Mouse (Mus musculus) skeletal muscle tissue, adult 2 months (tissue): ENCODE measurements around the gene Skap2.

Experiments
- DNase-seq: peaks from one replicate; pipeline ENCODE4 v3.0.0-alpha.2; 2012; ENCODE audit warnings: low read depth, low spot score

The Skap2 gene

DNA sequence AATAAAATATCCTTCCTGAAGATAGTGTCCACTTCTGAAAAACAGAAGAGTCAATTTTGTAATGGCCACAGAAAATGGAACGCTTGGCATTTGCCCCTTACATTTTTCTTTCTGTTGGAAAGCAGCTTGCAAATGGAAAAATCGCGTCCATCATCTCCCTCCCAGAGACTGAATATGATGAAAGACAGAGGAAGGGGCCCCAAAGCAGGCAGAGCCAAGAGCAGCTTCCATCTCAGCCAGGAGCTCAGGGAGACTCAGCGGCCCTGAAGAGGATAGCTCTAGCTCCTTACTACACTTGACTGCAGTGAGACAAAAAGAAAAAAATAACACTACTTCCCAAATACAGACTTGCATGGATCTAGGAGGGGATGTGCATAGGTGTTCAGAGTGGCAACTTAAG is 122.5 kb downstream of the Skap2 start:
- DNase-seq, result no peak

DNA sequence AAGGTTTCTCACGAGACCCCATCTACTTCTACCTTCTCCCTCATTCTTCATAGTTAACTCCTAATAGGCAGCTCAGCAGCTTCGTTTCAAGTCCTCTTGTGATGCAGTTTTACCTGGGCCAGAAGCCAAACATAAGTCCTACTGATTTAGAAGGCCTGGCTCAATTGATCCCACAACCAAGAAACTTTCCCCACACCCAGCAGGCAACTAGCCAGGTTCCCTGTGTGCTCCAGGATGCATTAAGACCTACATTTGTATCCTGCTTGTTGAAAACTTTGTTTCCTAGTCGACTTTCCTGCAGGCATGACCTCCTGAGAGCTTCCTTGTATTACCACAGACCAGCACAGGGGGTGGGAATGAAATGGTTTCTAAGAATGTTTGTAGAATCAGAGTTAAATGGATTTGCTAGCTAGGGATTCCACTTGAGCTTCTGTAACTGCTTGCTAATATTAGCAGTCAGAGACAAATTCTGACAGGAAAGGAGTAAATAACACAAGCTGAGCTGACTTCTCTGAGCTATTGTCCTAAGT is 125.4 kb downstream of the Skap2 start:
- no peak for DNase-seq

- DNase-seq, result no peak
These were observed 129.5 kb downstream of the Skap2 start for GRCm38 (mm10) chr6:51882880-51883274.

- DNase-seq, result no peak
These were observed 130.0 kb downstream of the Skap2 start for GRCm38 (mm10) chr6:51882266-51882879.

GRCm38 (mm10) chr6:51881181-51881968 is 131.0 kb downstream of the Skap2 start:
- DNase-seq, result peak; percentile 9

DNA sequence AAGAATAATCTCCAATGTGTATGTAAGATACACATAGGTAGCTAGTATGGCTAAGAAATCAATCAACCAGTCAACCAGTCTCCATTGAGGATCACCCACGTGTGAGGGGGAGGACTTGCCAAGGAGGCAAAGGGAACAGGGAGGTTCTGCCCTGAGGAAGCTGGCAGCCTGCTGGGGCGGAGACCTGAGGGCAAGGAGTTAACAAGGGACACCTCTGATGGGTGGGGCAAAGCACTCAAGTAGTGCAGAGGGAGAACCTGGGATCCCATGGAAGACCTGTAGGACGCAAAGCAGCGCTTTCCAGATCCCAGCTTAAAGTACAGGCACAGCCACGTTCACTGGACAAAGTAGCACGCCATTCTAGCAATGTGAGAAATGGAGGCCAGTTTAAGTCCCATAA is 131.6 kb downstream of the Skap2 start:
- DNase-seq, result no peak

DNA sequence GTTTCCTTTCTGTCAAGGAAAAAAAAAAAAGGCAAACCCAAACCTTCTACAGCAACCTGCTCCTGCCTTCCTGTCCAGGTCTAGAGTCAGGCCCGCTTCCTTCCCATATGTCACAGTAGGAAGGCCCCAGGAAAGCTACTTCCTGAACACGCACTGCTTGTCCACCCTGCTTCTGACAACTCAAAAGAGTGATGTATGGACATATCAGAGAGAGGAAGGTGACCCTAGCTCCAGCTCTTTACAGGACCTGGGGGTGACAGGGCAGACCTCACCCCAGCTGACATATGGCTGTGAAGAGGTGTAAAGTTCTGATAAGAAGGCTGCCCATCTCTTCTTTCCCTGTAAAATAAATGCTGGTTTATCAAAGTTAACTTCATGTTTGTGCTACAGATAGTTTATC is 133.8 kb downstream of the Skap2 start:
- no peak for DNase-seq

DNA sequence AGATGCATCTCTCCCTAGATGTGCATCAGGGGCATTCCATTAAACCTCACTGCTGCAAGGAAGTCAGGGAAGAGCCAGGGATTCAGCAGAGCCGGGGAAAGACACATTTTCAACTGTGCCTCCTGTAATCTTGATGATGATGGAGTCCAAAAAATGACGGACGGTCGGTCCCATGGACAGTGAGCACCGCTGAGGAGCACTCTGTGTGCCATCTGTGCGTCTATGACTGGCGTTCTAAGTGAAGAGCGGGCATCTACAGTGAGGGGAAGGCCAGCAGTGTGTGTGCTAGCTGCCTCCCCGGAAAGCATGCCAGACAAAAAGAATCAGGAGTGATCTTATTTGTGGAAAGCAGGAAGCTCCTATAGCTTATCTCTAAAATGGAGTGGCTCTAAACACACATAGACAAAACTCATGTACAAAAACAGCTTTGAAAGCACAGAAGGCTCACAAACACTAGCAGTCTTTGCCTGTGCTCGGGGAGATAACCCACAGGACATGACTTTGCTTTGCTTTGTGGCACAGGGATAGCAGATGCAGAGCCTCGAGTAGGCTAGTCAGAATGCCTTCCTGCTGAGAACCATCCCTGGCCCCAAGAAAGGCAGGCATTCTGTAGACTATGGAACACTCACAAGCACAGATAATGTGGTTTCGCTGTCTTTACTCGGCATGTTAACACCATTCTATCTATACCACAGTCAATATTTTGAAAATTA is 135.4 kb downstream of the Skap2 start:
- no peak for DNase-seq

GRCm38 (mm10) chr6:51875884-51876626 is 136.3 kb downstream of the Skap2 start:
- DNase-seq, result peak; percentile 20

DNA sequence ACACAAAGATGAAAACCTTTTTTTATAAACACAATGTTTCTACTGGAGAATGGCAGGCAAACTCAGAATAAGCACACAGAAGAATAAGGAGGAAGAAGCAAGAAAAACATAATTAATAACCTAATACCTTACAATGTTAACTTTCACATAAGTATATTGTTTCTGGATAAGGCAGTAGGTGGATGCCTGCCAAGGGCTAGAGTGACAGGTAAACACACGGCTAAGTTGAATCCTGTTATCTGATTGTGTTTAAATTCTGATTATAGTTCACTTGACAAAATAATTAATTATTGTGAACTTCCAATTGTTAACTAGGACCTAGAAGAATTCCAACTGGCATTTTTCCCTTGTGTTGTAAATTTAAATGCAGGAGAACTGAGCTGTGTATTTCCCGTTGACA is 138.3 kb downstream of the Skap2 start:
- no peak for DNase-seq

GRCm38 (mm10) chr6:51871135-51871534 is 141.2 kb downstream of the Skap2 start:
- DNase-seq, result no peak

DNA sequence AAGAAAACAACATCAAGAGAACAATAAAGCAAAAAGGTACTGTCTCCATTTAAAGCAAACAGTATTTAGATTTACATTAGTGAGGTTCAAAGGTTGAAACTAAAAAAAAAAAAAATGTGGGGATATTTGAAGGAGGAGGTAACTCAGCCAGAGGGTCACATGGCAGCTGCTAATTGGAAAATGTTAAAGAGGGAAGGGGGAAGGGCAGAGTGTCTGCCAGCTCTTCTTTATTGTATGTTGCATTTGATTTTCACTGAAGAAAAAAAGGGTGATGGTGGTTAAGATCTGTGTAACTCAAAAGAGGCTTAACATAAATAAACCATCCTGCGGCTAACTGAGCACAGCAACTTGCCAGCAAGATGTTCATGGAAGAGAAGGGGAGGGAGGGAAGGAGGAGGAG is 142.1 kb downstream of the Skap2 start:
- no peak for DNase-seq

- DNase-seq, result no peak
These were observed 145.8 kb downstream of the Skap2 start for GRCm38 (mm10) chr6:51866596-51866995.

- DNase-seq, result no peak
These were observed 148.8 kb downstream of the Skap2 start for GRCm38 (mm10) chr6:51863508-51863907.

DNA sequence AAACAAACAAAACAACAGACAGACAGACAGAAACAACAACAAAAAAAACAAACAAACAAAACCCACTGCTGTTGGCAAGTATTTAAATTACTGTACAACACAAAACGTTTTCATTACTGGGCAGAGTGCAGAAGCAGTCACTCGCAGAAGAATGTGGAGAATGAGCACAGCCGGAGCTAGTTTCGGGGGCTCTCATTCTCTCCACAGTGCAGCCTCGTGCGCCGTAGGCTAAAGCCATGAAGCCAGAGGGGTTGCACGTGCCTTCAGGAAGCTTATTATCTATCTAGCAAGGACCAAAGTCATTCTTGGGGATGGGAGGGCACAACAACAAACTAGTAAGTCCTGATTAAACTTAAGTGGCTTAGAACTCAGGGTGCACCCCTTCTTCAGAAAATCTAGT is 152.0 kb downstream of the Skap2 start:
- no peak for DNase-seq

- DNase-seq, result peak; percentile 79
These were observed 154.5 kb downstream of the Skap2 start for GRCm38 (mm10) chr6:51857821-51858220.

- no peak for DNase-seq
These were observed 159.1 kb downstream of the Skap2 start for GRCm38 (mm10) chr6:51853291-51853690.

DNA sequence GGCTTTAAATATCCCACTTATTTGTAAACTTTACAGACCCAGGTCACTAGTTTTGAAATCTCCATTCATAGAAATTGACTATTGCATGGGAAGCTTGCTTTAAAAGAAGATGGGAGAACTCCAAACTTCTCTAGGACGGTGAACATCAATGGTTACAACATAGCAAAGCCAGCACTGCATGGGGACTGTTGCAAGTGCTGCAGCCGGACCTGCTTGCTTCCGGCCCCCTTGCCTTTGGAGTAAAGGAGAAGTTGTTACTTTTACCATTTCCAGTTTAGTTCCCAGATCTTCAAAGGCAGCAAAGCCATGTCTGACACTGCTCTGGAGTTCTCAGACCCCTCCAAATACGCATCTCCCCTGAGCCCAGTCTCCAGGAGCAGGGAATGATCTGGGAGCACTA is 159.7 kb downstream of the Skap2 start:
- no peak for DNase-seq

GRCm38 (mm10) chr6:51851544-51851943 is 160.8 kb downstream of the Skap2 start:
- DNase-seq, result no peak

DNA sequence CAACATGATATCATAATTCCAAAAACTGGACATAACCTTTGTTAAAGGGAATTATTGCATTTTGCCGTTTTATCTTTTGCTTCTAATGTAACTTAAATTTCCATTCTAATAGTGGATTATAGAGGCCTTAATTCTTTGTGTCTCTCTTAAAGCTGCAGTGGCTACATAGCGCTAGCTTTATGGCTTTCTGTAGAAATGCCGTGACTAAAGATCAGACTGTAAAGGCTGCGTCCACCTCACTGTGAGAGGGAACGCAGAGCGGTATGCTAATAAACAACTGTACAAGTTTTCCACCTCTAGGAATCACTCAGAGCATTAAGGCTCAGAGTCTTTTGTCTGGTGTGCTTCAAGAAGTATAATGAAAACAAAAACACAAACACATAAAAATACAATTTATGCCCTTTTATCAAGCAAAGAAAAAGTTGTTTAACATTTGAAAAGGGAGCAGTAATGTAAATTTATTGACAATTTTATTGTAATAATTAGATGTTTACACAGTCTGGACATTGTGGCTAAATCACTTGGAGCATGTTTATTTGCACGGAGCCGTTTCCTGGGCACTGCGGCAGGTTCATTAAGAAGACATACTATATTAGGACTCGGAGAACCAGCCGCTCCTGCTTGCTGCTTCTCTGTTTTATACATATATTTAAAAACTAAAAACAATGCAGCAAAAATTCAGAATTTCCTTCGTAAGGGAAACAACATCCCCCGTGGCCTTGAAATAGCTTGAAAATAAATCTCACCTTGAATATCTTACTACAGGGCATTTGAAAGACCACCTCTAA is 162.1 kb downstream of the Skap2 start:
- no peak for DNase-seq

DNA sequence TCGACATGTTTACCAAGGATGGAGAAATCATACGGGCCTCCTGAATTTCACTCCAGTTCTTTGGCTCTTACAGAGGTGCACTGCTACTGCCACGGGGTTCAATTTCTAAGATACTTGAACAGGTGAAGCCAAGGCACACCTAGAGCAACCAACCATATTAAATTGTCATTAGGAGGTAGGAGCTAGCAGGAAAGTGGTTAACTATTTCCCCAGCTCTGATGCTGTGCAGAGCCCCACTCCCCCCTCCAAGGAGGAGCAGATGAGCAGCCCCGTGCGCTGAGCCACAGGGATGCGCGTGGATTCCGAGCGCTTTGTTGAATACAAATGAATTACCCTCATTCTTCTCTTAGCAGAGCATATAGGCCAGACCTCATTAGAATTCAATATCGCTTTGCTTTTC is 162.8 kb downstream of the Skap2 start:
- DNase-seq, result no peak
